Mouse (Mus musculus) bone marrow, adult 2 months (tissue): ENCODE data around the gene Rps16.

Source experiments
- CTCF ChIP-seq: fragments of 200-500 bp; IDR thresholded peaks from 2 replicates; pipeline ENCODE4 v1.5.1; 2011; ENCODE audit warnings: low read length, control low read depth; ENCODE audit not compliant: control insufficient read depth, insufficient read depth
- POLR2A ChIP-seq: fragments of 200-500 bp; IDR thresholded peaks from 2 replicates; pipeline ENCODE4 v1.6.1; 2011; ENCODE audit warnings: low read depth, mild to moderate bottlenecking, control low read depth, low read length, borderline replicate concordance; ENCODE audit not compliant: control insufficient read depth

DNA sequence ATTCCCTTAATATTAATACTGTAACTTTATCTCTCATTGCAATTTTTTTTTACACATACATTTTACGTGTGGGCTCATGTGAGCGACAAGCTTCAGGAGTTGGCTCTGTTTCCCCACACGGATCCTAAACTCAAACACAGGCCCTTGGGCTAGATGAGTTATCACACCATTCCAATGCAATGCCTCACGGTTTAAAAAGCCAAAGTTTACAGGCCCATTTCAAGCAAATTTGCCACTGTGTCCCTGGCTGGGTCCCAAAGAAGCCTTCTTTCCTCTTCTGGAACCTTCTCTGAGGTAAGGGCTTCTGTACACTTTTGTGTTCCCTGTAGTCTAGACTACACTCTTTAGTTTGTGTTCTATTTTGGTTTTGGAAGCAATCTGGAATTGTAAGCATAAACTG is 15.9 kb upstream of the Rps16 start:
- TF ChIP-seq CTCF (no peak), POLR2A (no peak)
